Mouse (Mus musculus) midbrain, embryonic 10.5 days (tissue): ENCODE data around the gene Pomgnt1. TPM values are rescaled to one million over a fixed set of nuclear protein-coding genes. Genes with fewer than 3 reads are reported as not detected.
A peak's percentile ranks its signal among the peaks of the same experiment; 100 is the strongest.

Source experiments
- DNase-seq: peaks from one replicate; pipeline ENCODE4 v3.0.0-alpha.2; 2017; ENCODE audit warnings: low spot score
- H3K27ac ChIP-seq: fragments of 300-500 bp; sonication (generic); replicated peaks from 2 replicates; pipeline ENCODE4 v1.5.1; 2016; ENCODE audit warnings: mild to moderate bottlenecking
- H3K27me3 ChIP-seq: fragments of 300-500 bp; sonication (generic); 2 replicates; pipeline ENCODE4 v1.6.1; 2016; ENCODE audit warnings: low read depth, mild to moderate bottlenecking; ENCODE audit not compliant: poor library complexity, severe bottlenecking
- H3K36me3 ChIP-seq: fragments of 300-500 bp; sonication (generic); 2 replicates; pipeline ENCODE4 v1.6.1; 2016; ENCODE audit warnings: mild to moderate bottlenecking, moderate library complexity
- H3K4me1 ChIP-seq: fragments of 300-500 bp; sonication (generic); 2 replicates; pipeline ENCODE4 v1.6.1; 2016
- H3K4me3 ChIP-seq: fragments of 300-500 bp; sonication (generic); 2 replicates; pipeline ENCODE4 v1.5.1; 2016; ENCODE audit warnings: mild to moderate bottlenecking, moderate library complexity
- H3K9me3 ChIP-seq: fragments of 300-500 bp; sonication (generic); replicated peaks from 2 replicates; pipeline ENCODE4 v1.6.1; 2016; ENCODE audit warnings: mild to moderate bottlenecking
- WGBS: fragments of 180-500 bp; shearing (Covaris S2); methylation state at CpG from one replicate; pipeline ENCODE4 v1.1.7; 2016; 5-methylcytosine and 5-hydroxymethylcytosine counted together
- polyA plus RNA-seq: library from polyadenylated mRNA; unstranded; fragments of >200 nt; fragmentation: Nextera tagmentation; extraction: Ambion mirVana; gene quantifications from 2 replicates; pipeline ENCODE4 v1.2.1, GENCODE M21; 2016

The Pomgnt1 gene
- polyA plus RNA-seq, 1 experiment from 2014 or later: 55.9 TPM

DNA sequence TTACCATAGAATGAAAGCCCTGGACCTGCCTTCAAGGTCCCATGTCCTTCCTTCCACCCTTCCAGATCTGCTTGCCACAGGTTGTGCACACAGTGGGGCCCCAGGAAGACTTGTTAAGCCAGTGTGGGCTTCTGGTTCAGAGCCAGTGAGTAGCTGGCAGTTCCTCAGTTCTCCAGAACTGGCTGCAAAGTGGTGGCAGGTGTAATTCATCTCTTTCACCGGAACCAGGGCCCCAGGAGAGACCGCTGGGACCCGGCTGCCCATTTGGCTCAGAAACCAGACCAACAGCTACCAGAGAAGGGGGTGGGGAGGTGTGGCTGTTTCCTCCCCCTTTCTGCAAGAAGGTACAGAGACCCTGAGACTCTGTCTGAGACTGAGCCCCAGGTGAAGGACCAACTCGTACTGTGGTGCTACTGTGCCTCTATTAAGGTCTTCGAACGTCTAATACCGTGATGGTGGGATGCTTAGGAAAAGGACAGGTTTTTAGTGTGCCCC lies 19.7 kb downstream of the Pomgnt1 start:
- WGBS: 19% methylated on average over 7 of the region's 7 CpGs

DNA sequence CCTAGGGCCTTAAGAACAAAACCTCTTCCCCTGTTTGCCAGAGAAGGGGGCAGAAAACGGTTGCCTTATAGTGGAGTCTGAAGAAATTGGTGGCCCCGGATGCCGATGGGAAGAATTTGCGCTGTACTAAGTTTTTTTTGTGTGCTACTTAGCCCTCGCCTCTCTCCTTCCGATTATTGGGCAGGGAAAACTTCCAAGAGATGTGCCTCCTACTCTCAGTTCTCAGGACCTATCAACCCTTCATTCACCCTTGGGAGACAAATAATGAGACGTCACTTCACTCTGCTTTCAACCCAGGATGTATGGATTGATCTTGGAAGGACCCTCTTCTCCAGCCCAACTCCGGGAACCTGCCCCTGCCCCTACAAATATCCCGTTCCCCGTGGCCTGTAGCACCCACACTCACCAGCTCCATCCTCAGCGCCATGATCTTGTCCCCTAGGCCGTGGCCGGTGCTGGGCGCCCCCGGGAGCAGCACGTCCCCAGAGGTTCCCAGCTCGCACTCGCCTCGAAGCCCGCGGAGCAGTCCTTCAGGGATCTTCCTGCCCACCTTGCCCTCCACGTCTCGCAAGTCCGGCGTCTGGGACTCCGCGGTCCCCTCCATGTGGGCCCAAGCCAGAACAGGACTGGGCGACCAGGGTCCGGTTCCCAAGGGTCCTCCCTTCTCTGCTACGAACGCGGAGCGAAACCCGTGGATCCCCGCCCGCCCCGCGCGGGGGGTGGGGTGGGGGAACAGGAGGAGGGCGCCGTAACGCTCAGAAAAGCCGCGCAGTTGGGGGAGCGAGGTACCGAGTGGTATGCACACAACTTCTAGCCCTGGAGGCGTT lies 20.5 kb downstream of the Pomgnt1 start:
- under 1% methylated on average over 47 of the region's 47 CpGs for WGBS
- Histone ChIP-seq H3K36me3 (no peaks in the 10 kb centered on the region), H3K27ac (peak overlapping the region; percentile 84), H3K9me3 (peaks cover 3% of the 10 kb centered on the region; the same call in 1 of the 2 replicates), H3K4me3 (peak overlapping the region; percentile 80), H3K27me3 (peaks cover 36% of the 10 kb centered on the region), H3K4me1 (peaks cover 35% of the 10 kb centered on the region)
- peak; percentile 65 for DNase-seq

More for the DNA sequence above, 19.7 kb downstream of the Pomgnt1 start:
- no peaks in the 10 kb centered on the region for H3K36me3 ChIP-seq
- no peak overlapping the region for H3K27ac ChIP-seq
- peak overlapping the region; percentile 80 for H3K4me3 ChIP-seq
- no peak for DNase-seq
- H3K4me1 ChIP-seq: peaks cover 35% of the 10 kb centered on the region
- H3K27me3 ChIP-seq: peaks cover 36% of the 10 kb centered on the region
- H3K9me3 ChIP-seq: peaks cover 3% of the 10 kb centered on the region; the same call in 1 of the 2 replicates

DNA sequence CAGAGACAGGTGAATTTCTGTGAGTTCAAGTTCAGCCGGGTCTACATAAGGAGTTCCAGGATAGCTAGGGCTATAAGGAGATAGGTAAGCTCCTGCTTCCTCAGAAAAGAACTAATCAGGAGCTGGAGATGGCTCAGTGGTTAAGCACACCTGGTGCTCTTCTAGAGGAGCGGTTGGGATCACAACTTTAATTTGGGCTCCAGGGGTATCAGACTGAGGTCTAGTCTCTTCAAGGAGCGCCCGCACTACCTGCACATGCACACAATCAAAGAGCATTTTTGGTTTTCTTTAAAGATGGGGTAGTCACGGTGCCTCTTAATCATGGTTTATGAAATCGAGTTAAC lies 26.1 kb downstream of the Pomgnt1 start:
- WGBS: 22% methylated on average over 6 of the region's 6 CpGs
- Histone ChIP-seq H3K27ac (peak overlapping the region; percentile 96), H3K4me1 (peaks cover 22% of the 10 kb centered on the region), H3K9me3 (peaks cover 3% of the 10 kb centered on the region; the same call in 1 of the 2 replicates), H3K27me3 (peaks cover 7% of the 10 kb centered on the region), H3K4me3 (peak overlapping the region; percentile 86), H3K36me3 (peaks cover 33% of the 10 kb centered on the region)
- no peak for DNase-seq

DNA sequence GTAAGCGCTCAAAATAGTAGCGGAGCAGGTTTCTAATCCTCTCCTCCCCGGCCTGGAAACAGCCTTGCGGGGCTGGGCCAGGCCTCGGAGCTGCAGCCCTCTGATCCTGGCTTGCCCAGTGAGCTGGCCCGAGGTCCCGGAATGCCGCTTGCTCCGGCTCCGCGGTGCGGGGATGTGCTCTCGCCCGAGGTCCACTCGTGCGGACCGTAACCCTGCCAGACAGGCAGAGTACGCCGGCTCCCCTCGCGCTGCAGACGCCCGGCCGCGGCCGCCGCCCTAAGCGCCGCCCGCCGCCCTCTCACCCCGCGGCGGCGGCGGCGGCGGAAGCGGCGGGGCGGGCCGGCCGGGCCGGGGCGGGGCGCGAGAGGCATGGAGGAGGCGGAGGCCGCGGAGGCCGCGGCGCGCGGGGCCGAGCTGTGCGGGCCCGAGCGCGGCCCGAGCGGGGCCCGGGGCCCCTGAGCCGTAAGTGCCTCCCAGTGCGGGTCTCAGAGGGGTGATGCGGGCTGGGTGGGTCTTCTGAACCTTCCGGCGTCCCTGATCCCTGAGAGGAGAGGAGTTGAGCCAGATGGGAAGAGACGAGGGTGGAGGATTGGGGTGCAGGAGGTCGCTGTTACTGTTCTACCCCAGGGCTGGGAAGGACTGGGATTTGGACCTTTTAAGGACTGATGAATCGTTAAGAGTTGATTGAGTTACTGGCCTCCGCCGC lies 26.7 kb downstream of the Pomgnt1 start:
- Histone ChIP-seq H3K4me1 (peaks cover 19% of the 10 kb centered on the region), H3K36me3 (peaks cover 39% of the 10 kb centered on the region), H3K27ac (peak overlapping the region; percentile 96), H3K4me3 (peak overlapping the region; percentile 86), H3K27me3 (peaks cover 2% of the 10 kb centered on the region), H3K9me3 (peaks cover 3% of the 10 kb centered on the region; the same call in 1 of the 2 replicates)
- WGBS: 4% methylated on average over 73 of the region's 73 CpGs
- peak; percentile 78 for DNase-seq

DNA sequence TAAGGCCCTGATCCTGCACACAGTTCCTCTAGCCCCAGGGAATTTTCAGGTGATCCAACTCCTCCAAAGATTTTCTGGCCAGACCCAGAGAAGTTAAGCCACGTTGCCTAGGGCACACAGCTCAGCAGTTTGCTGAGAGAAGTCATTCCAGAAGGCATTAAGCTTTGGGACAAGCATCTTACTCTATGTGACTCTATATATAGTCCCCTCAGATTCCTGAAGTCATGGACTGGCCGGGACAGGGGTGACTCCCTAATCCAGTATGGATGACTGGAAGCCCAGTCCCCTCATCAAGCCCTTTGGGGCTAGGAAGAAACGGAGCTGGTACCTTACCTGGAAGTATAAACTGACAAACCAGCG lies 27.2 kb downstream of the Pomgnt1 start:
- Histone ChIP-seq H3K36me3 (peaks cover 44% of the 10 kb centered on the region), H3K27ac (peak overlapping the region; percentile 96), H3K4me3 (peak overlapping the region; percentile 86), H3K27me3 (no peaks in the 10 kb centered on the region), H3K9me3 (peaks cover 3% of the 10 kb centered on the region; the same call in 1 of the 2 replicates), H3K4me1 (peaks cover 19% of the 10 kb centered on the region)
- no peak for DNase-seq
- 27% methylated on average over 4 of the region's 4 CpGs for WGBS

DNA sequence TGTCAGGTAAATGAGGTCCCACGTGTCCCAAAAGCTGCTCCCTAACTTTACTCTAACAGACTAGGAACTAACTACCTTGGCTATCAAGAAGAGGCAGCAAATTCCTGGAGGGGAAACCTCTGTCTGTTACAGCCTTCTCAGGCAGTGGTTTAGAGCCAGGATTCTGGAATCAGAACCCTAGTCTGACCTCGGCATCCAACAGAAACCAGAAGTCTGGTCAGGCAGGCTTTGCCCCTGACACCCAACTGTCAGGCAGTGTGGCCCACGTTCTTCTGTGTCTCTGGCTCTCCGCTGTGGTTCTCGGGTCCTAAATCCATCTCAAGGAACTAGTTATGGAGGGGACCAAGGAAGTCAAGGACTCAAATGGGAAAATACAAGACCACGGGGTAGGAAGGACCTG lies 27.6 kb downstream of the Pomgnt1 start, which contains the start of gene Lurap1:
Gene Lurap1 (minus strand): TSS at position 101 of the 400 bp plus-strand sequence.
- no peaks in the 10 kb centered on the region for H3K27me3 ChIP-seq
- WGBS: 82% methylated on average over 6 of the region's 6 CpGs
- H3K9me3 ChIP-seq: peaks cover 3% of the 10 kb centered on the region; the same call in 1 of the 2 replicates
- H3K36me3 ChIP-seq: peaks cover 48% of the 10 kb centered on the region
- H3K4me3 ChIP-seq: peak within 1 kb of the TSS; percentile 86
- H3K27ac ChIP-seq: peak within 1 kb of the TSS; percentile 96
- H3K4me1 ChIP-seq: peaks cover 19% of the 10 kb centered on the region
- no peak for DNase-seq

DNA sequence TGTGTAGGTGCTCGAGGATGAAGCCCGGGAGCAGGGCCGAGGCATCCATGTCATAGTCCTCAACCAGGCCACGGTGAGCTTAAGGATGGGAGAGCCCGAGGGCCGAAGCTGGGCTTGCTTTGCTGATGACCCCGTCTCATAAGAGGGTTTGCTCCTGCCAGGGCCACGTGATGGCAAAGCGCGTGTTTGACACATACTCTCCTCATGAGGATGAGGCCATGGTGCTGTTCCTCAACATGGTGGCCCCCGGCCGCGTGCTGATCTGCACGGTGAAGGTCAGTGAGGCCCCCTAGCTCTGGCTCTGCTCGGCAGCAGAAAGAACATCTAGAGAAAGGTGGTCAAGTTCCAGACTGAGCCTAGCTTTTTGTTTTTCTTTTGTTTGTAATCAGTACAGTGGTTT lies 29.1 kb downstream of the Pomgnt1 start:
- Histone ChIP-seq H3K27ac (no peak overlapping the region), H3K4me3 (no peak overlapping the region), H3K27me3 (no peaks in the 10 kb centered on the region), H3K9me3 (no peaks in the 10 kb centered on the region), H3K4me1 (peaks cover 19% of the 10 kb centered on the region), H3K36me3 (peaks cover 62% of the 10 kb centered on the region)
- DNase-seq: no peak
- 96% methylated on average over 15 of the region's 15 CpGs for WGBS

DNA sequence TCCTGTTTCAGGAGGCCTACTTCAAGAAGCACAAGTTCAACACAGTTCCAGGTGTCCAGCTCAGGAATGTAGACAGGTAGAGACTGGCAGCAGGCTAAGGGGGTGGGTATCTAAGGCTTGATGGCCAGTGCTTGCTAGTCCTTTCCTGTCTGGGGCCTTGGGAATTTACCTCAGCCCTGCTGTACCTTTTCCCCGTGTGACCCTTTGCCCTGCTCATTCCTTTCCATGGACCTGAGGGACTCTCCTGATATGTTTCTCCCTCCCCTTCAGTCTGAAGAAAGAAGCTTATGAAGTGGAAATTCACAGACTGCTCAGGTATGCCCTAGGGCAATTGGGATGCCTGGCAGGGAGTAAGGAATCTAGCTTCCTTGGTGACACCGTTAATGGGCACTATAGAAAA lies 34.2 kb downstream of the Pomgnt1 start:
- WGBS: 92% methylated on average over 2 of the region's 2 CpGs
- Histone ChIP-seq H3K27me3 (no peaks in the 10 kb centered on the region), H3K4me3 (no peak overlapping the region), H3K36me3 (peaks cover 89% of the 10 kb centered on the region), H3K27ac (no peak overlapping the region), H3K4me1 (no peaks in the 10 kb centered on the region), H3K9me3 (no peaks in the 10 kb centered on the region)
- no peak for DNase-seq

DNA sequence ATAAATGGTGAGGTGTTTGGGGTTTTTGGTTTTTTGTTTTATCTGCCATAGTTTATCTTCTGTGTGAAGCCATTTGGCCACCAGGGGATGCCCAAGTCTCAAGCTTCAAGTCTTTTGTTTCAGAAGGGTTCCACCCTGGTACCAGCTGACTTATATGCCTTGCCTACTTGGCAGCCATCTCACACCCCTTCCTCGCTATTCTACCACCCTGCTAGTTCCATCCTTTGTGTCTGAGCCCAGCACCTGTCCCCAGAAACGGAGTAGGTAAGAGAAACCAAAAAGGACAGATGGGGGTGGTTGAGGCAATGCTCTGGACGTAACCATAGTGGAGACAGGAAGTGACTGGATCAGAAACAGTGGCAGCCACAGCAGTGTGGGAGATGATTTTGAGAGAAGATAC lies 36.3 kb downstream of the Pomgnt1 start:
- H3K4me3 ChIP-seq: no peak overlapping the region
- no peak overlapping the region for H3K27ac ChIP-seq
- H3K4me1 ChIP-seq: no peaks in the 10 kb centered on the region
- peaks cover 69% of the 10 kb centered on the region for H3K36me3 ChIP-seq
- DNase-seq: no peak
- WGBS: 82% methylated on average over 3 of the region's 3 CpGs
- H3K9me3 ChIP-seq: no peaks in the 10 kb centered on the region
- no peaks in the 10 kb centered on the region for H3K27me3 ChIP-seq

DNA sequence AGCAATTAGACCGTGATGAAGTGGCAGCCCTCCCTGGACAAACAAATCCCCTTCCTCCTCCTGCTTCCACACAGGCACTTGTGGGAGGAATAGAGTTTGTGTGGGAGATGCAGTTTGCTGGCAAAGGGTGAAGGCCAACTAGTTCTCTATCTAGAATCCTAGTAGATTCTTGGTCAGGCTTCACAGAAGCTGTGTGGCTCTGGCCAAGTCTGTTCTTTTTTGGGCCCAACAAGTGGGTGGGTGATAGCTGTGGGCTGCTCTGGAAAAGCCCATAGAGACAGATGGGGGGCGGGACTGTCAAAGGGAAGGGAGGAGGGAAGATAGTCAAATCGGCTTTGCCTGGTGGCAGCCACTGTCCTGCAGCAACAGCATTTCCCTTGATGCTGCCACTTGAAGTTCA lies 37.1 kb downstream of the Pomgnt1 start:
- no peaks in the 10 kb centered on the region for H3K27me3 ChIP-seq

DNA sequence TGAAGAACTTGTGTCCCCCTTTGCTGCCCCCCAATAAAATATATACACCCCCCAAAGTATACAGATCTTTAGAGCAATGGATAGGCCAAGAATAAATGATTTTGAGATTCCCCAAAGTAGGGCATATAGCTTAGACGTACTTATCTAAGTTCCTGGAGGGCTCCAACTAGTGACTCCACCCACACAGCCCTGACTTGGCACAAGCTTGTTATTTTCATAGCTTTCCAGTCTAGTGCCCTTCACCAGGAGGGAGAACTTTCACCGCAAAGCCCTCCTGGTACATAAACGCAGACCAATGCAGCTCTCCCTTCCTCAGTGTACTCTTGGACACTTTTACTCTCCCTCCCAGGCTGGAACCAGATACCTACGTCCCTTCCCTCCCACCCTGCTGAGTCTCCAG lies 38.5 kb downstream of the Pomgnt1 start:
- Histone ChIP-seq H3K36me3 (peaks cover 47% of the 10 kb centered on the region), H3K27me3 (no peaks in the 10 kb centered on the region), H3K4me3 (no peak overlapping the region), H3K9me3 (no peaks in the 10 kb centered on the region), H3K27ac (no peak overlapping the region), H3K4me1 (peaks cover 5% of the 10 kb centered on the region; the same call in 1 of the 2 replicates)
- WGBS: 87% methylated on average over 4 of the region's 4 CpGs
- no peak for DNase-seq

More for the DNA sequence above, 37.1 kb downstream of the Pomgnt1 start:
- no peak overlapping the region for H3K4me3 ChIP-seq
- H3K36me3 ChIP-seq: peaks cover 60% of the 10 kb centered on the region
- WGBS: 81% methylated on average over 3 of the region's 3 CpGs
- H3K27ac ChIP-seq: no peak overlapping the region
- no peaks in the 10 kb centered on the region for H3K9me3 ChIP-seq
- DNase-seq: no peak
- no peaks in the 10 kb centered on the region for H3K4me1 ChIP-seq

DNA sequence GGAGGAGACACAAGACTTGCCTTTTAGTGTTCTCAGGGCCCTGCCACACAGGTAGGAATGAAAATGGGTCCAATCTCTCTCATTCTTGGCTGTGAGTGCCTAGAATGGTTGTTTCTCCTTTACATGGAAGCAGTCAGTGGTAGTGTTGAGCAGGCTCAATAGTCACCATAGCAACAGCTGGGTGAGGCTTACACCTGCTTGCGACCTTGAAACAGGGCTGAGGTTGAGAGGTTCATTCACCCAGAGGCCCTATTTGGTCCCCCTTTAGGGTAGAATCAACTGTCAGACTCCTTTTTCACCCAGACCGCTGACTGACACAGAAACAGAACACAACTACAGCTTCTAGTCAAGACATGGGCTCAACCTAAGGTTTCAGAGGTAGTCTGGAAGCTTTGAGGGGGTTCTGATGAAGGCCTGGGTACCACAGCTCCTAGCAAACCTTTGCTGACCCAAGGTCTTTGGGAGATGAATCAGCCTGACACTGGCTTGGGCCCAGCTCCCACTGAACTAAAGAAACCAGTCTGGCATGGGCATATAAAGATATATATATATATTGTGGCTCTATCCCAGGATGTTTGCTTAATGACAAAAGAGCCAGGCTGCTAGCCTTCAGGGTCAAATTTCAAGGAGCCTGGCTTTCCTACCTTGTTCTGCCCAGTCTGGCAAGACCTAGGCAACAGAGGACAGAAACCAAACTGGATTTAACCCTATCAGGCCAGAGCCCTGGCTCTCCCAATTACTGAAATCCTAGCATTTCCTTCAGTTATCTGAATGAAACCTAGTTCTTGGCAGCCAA lies 41.3 kb downstream of the Pomgnt1 start:
- H3K27me3 ChIP-seq: no peaks in the 10 kb centered on the region
- H3K9me3 ChIP-seq: no peaks in the 10 kb centered on the region
- no peak overlapping the region for H3K4me3 ChIP-seq
- peaks cover 5% of the 10 kb centered on the region; the same call in 1 of the 2 replicates for H3K4me1 ChIP-seq
- H3K27ac ChIP-seq: no peak overlapping the region
- WGBS: 92% methylated on average over 2 of the region's 2 CpGs
- peaks cover 19% of the 10 kb centered on the region for H3K36me3 ChIP-seq
- no peak for DNase-seq
